Mouse (Mus musculus) CD8-positive naive resting alpha-beta T cell, adult 2 months (primary cell): ENCODE results near the gene Nab2.
"Not testable (repeated sequence)": the region's sequence is repeated elsewhere in the genome, so short reads cannot be mapped to it uniquely, and the experiment has no call there.

Experiments
- DNase-seq, 2 experiments: peaks; one replicate each; pipeline ENCODE4 v3.0.0; 2022; ENCODE audit warnings: low read depth in 2 of 2, low spot score in 2 of 2

The Nab2 gene

GRCm38 (mm10) chr10:127674046-127674655 is 5.8 kb upstream of the Nab2 start:
- DNase-seq, result no peak

DNA sequence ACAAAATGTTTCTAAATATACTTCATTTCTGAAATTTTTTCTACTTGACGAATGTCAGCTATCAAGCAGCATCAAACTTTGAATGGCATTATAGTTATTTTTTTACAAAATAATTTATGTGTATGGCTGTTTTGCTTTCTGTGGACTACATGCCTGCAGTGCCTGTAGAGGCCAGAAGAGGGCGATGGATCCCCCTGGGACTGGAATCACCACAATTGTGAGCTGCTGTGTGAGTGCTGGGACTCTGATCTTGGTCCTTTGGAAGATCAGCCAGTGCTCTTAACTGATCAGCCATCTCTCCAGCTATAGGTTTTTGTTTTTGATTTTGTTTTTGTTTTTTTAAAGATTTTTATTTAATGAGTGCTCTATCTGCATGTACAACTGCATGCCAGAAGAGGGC is 2.9 kb upstream of the Nab2 start:
- DNase-seq, result peak; percentile 48 to 67

- no peak for DNase-seq
Observed at GRCm38 (mm10) chr10:127670185-127670584, 1.8 kb upstream of the Nab2 start.

DNA sequence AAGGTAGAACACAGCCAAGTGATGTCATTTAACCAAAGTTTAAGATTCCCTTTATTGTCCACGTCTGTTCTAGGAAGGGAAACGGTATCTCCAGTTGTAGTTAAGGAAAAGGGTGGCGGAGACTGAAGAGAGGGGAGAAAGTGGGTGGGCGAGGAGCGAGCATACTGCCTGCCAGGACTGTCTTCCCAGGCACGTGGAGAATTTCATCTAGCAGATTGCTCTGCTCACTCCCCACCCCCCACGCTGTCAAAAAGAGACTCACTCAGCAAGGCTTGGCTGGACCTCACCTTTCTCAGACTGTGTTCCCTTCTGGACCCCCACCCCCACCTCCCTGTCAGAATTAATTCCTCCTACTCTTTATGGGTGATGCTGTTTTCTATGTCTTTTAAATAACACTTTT is 802 bp upstream of the Nab2 start:
- no peak for DNase-seq

- peak; percentile 41 to 43 for DNase-seq
Observed at GRCm38 (mm10) chr10:127667269-127668092, 887 bp downstream of the Nab2 start.

GRCm38 (mm10) chr10:127666501-127667268 is 1.7 kb downstream of the Nab2 start, which contains the start of gene Nemp1:
Gene Nemp1, plus strand, starts transcription at chr10:127666901.
- DNase-seq, result peak; percentile 45 to 47

DNA sequence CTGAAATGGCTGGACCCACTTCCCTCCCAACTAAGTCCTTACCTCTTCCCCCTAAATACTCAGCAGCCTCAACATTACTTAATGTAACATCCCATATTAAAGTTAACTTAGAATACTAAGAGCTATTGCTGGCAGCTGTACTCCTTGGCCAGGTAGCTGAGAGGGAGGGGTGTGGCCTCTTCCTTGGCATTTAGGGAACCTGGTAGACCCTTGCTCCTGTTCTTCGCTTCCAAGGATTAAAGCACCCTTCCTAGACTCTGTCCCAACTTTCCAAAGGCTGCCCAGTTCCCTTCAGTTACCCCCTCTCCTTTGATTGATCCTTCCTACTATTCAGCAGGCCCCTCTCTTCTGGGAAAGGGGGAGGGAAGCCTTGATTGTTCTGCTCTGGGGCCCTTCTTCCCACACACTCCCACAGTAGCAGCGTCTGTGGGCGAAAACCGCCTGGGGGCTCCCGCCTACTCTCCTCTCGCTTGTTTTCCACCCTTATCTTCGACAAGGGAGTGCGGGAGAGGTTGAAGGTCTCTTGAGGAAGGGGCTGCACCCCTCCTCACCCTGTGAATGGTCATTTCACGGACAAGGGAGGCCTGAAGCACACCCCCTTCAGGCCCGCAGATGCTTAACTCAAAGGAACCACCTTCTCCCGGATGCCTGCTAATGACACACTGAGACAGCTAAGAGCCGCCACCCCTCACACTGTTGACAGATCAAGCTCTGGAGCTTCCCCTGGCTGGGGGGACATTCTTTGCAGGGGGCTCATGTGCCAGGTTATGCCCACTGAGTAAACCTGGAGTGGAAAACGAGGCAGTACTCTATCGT is 2.8 kb downstream of the Nab2 start:
- no peak for DNase-seq

DNA sequence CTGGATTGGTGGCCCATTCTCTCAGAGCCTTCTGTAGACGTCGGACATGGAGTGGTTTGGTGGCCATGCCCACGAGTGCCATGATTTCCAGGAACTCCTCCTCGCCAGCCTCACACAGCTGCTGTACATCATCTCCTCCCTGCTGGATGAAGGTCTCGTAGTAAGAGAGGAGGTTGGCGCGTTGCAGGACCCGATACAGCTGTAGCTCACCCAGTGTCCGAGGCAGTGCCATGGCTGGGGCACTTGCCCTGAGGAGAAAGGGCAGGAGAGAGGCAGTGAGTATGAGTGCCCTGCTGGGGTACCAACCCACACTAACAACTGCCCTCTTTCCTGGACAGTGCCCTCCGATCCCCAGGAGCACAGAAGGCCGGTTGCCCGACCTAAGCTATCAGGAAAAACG is 3.5 kb downstream of the Nab2 start:
- no peak for DNase-seq

DNA sequence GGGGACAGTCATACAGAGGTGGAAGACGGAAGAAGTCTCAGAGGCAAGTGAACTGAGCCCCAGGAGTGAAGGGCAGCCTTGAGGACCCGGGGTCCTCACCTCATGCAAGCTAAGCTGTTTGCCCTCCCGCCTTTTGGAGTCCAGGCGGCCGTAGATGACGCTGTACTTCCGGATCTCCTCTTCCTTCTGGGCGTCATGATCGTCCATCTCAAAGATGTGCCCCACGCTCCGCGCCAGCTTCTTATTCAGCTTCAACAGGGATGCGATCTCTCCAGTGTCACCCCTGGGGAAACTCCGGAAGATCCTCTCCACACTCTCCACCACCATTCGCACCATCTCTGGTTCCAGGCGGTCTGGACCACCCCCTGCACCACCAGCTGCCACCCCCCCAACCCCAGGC is 4.2 kb downstream of the Nab2 start:
- DNase-seq, result no peak

DNA sequence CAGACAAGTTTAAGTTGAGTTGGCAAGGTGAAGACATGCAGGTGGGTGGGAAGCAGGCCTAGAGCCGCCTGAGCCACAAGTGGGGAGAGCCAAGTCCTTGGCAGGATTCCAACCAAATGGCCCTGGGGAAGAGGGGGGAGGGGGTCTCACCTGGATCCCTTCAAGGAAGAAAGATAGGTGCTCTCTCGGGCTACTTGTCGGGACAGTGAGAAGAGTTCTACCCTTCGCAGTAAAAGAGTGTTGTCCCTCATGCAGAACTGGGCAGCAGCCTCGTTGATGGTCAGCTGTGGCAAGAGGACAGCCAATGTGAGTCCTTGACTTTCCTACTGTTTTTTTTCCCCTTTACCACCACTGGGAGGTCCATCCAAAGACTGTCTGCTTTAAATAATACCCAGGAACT is 4.8 kb downstream of the Nab2 start:
- no peak for DNase-seq

- DNase-seq, result peak in 1 of 2 experiments; percentile 29
Observed at GRCm38 (mm10) chr10:127662666-127663253, 5.6 kb downstream of the Nab2 start.

- peak; percentile 51 to 59 for DNase-seq
Observed at GRCm38 (mm10) chr10:127661915-127662663, 6.3 kb downstream of the Nab2 start.

- no peak for DNase-seq
Observed at GRCm38 (mm10) chr10:127661291-127661914, 7.0 kb downstream of the Nab2 start.

GRCm38 (mm10) chr10:127659551-127659950 is 8.8 kb downstream of the Nab2 start:
- DNase-seq, result no peak

DNA sequence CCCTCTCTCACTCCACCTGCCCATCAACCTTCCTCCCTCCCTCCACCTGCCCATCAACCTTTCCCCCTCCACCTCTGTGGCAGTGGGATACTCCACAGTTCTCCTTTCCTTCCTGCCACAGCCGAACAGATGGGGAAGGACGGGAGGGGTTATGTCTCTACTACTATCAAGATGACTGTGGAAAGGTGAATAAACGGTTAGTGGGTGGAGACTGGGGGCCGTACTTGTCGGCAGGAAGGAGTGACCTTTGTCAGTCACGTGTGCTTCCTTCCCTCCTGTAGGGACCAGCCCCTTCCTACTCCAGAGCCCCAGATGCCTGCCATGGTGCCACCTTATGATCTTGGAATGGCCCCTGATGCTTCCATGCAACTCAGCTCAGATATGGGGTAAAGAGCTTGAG is 10.3 kb downstream of the Nab2 start:
- DNase-seq, result no peak

- not testable (repeated sequence) for DNase-seq
Observed at GRCm38 (mm10) chr10:127657617-127658016, 10.8 kb downstream of the Nab2 start.

- no peak for DNase-seq
Observed at GRCm38 (mm10) chr10:127654970-127655579, 13.3 kb downstream of the Nab2 start.

DNA sequence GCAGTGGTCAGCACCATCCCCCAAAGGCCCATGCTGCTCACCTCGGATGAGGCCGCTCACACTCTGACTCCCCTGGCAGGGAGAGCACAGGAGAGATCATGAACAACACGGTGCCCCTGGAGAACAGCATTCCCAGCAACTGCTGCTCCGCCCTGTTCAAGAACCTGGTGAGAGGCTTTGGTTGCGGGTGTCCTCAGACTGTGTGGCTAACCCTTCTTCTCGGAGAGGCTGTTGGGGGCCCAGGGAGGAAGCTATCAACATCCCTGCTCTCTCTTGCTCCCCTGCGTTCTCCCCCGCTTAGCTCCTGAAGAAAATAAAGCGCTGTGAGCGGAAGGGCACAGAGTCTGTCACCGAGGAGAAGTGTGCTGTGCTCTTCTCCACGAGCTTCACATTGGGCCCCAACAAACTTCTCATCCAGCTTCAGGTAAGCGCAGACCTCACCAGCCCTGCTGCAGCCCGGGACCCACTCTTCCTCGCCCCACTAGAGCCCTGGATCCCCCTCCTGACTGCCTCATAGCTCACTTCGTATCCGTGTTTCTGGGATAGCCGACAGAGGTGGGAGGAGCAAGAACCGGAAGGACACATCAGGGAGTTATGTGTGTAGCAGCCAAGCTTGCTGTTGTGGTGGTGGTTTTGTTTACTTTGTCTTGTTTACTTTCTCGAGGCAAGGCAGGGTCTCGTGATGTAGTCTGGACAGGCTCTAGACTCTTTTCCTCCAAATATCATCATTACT is 15.3 kb downstream of the Nab2 start:
- no peak for DNase-seq
